Mouse (Mus musculus) kidney, postnatal 14 days (tissue): ENCODE results near the gene Csnk1e.
A peak's percentile ranks its signal among the peaks of the same experiment; 100 is the strongest.

Source experiments
- DNase-seq: peaks from one replicate; pipeline ENCODE4 v3.0.0; 2022; ENCODE audit warnings: mixed read lengths

Csnk1e gene

DNA sequence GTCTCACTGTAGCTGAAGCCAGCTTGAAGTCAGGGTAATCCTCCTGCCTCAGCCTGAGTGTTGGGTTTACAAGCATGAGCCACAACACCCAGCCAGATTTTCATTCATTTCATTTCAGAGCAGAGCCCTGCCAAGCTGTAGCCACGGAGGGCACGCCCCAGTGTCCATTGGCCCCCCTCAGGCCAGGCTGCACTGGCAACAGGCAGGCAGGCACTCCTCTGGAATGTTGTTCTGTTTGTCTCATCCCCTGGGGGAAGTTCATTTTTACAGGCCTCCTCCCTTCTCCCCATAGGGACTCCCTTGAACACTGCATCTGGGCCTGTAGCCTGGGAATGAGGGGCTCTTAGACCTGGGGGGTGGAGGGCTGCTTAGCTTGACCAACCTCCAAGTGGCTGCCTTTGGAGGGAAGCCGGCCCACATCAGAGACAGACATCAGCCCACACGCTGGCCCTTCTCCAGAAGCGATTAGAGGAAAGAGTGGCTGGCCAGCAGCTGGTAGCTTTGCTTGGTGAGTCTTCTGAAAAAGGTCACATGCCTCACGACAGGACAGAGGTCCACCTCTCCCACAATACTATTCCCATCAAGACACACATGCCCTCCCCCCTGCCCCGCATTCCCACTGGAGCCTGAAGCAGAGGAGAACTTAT lies 63.8 kb downstream of the Csnk1e start:
- peak; percentile 86 for DNase-seq

DNA sequence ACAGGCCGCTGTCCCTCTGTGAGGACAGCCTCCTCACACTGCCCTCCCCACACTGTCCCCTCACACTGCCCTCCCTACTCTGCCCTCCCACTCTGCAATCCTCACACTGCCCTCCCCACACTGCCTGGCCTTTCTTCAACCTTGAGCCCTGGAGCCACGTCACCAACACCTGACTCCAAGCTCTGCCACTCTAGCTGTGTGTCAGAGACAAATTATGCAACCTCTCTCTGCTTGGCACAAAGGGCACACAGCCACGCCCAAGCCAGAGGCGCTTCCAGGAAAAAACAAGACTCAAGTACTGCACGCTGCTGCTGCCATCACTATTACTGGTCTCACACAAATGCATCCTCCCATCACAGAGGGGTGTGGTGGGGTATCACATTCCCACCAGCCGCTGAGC lies 64.9 kb downstream of the Csnk1e start:
- peak; percentile 58 for DNase-seq

- DNase-seq = no peak
Measured at GRCm38 (mm10) chr15:79388171-79388570, 67.2 kb downstream of the Csnk1e start.

- DNase-seq = no peak
Measured at GRCm38 (mm10) chr15:79387611-79388010, 67.8 kb downstream of the Csnk1e start.

DNA sequence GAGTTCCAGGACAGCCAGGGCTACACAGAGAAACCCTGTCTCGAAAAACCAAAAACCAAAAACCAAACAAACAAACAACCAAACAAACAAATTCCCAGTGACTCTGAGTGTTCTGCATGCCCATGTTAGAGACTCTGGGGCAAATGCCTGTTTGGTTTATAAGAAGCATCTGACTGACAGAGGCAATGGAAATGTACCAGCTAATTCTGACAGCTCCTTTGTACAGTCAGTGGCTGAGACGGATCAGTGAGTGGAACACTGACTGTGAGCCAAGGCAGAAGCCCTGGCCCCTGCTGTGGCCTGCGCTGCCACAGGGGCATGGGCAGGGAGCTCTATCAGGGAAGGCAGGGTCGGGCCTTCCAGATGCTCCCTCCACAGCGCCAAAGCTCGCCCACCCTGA lies 68.3 kb downstream of the Csnk1e start:
- no peak for DNase-seq

DNA sequence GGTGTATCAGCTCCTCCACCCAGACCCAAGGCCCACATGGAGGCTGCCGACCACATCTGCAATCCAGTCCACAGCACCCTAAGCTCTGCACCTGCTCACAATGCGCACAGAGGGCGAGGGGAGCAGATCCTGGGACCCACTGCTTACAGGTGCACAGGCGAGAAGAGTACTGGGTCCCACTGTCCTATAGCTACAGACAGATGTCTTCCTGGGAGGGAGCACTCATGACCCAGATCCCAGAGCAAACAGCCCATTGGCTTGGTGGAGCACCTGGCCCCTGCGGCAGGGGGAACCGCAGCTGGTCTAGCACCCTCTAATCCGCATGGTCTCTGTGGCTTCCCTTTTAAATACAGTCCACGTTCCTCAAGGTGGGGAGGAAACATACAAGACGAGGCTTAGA lies 73.7 kb downstream of the Csnk1e start:
- DNase-seq = no peak

GRCm38 (mm10) chr15:79380468-79381444 lies 74.6 kb downstream of the Csnk1e start:
- peak; percentile 74 for DNase-seq

GRCm38 (mm10) chr15:79379658-79380057 lies 75.7 kb downstream of the Csnk1e start:
- DNase-seq = no peak

- DNase-seq = no peak
Measured at GRCm38 (mm10) chr15:79378608-79379007, 76.8 kb downstream of the Csnk1e start.

GRCm38 (mm10) chr15:79377681-79378080 lies 77.7 kb downstream of the Csnk1e start:
- DNase-seq = peak; percentile 79

DNA sequence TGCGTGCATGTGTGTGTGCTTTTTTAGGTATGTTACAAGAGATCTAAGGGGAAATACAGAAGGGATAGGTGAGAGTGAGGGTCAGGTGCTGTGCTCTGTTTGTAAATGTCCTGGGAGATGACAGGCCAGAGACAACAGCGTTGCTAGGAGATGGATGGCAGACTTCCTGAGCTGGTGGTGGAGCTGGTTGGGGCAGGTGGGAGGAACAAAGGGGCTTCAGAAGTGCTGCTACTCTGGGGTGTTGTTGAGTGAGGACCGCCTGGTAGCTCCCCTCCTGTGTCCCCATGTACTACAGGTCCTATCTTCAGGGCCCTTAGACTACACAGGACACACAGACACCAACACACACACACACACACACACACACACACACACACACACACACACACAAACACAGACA lies 80.6 kb downstream of the Csnk1e start:
- DNase-seq = no peak

GRCm38 (mm10) chr15:79370281-79370843 lies 85.0 kb downstream of the Csnk1e start:
- no peak for DNase-seq

DNA sequence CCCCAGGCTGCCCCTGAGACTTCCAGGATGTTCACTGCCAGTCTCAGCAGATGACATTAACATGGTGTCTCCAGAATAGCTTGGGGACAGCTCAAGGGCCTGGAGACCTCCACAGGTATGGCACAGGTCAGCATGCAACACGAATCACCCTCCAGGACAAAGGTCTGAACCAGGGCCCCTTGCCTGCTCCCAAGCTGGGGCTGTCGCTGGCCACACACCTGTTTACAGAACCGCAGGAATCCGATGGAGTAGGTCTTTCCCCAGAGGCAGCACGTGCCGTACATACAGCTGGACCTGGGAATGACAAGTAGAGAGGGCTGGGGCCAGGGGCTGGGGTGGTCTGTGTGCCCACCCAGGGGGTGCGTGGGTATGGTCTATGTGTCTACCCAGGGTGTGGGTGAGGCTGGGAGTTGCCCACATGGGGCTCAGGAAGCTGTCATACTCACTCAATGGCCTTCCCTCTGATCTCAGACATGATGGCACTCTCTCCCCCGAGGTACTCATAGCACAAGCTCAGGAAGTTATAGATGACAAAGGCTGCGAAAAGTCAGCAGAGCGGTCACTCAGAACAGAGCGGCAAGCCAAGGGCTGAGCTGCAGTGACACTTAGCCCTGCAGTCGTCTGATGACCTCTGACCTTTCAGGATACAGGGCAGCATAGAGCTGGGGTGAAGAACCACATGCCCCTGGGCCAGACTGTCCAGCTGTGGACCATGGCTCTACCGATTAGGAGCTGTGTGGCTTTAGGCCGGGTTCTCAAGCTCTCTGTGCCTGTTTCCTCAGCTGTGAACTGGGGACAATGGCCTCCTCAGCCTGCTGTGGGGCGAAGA lies 85.7 kb downstream of the Csnk1e start:
- no peak for DNase-seq

- DNase-seq = no peak
Measured at GRCm38 (mm10) chr15:79368861-79369440, 86.4 kb downstream of the Csnk1e start.

- DNase-seq = peak; percentile 61
Measured at GRCm38 (mm10) chr15:79368313-79368811, 87.0 kb downstream of the Csnk1e start.
